Mouse (Mus musculus) liver, adult 2 months (tissue): Measurements from ENCODE around the gene Drc7. TPM values are rescaled to one million over a fixed set of nuclear protein-coding genes. Genes with fewer than 3 reads are reported as not detected.

ENCODE experiments used
- DNase-seq: peaks from one replicate; pipeline ENCODE4 v3.0.0-alpha.2; 2011; ENCODE audit warnings: low read depth, low spot score; ENCODE audit errors: extremely low read depth
- H3K27ac ChIP-seq: fragments of 200-500 bp; replicated peaks from 2 replicates; pipeline ENCODE4 v1.5.1; 2012; ENCODE audit warnings: low read depth, mild to moderate bottlenecking, control low read depth, inconsistent platforms, low read length; ENCODE audit not compliant: insufficient read depth
- H3K27me3 ChIP-seq: fragments of 200-500 bp; 2 replicates; pipeline ENCODE4 v1.6.1; 2012; ENCODE audit warnings: mild to moderate bottlenecking, moderate library complexity, low read length, inconsistent platforms; ENCODE audit not compliant: control insufficient read depth, insufficient read depth
- H3K36me3 ChIP-seq: fragments of 200-500 bp; 2 replicates; pipeline ENCODE4 v1.6.1; 2012; ENCODE audit warnings: low read length, inconsistent platforms; ENCODE audit not compliant: control insufficient read depth, insufficient read depth
- H3K4me1 ChIP-seq: fragments of 200-500 bp; 2 replicates; pipeline ENCODE4 v1.6.1; 2011; ENCODE audit warnings: low read length; ENCODE audit not compliant: control insufficient read depth, insufficient read depth
- H3K4me3 ChIP-seq: fragments of 200-500 bp; 2 replicates; pipeline ENCODE4 v1.5.1; 2011; ENCODE audit warnings: low read depth, mild to moderate bottlenecking, control low read depth, low read length, moderate library complexity; ENCODE audit not compliant: insufficient read depth
- H3K79me2 ChIP-seq: fragments of 200-500 bp; 2 replicates; pipeline ENCODE4 v1.6.1; 2012; ENCODE audit warnings: inconsistent platforms, mild to moderate bottlenecking, low read length, moderate library complexity; ENCODE audit not compliant: control insufficient read depth, insufficient read depth
- H3K9ac ChIP-seq: fragments of 200-500 bp; 2 replicates; pipeline ENCODE4 v1.6.1; 2012; ENCODE audit warnings: low read depth, mild to moderate bottlenecking, control low read depth, inconsistent platforms, low read length
- CTCF ChIP-seq: fragments of 200-500 bp; IDR thresholded peaks from 2 replicates; pipeline ENCODE4 v1.5.1; 2011; ENCODE audit warnings: low read depth, low read length, control low read depth
- POLR2A ChIP-seq: fragments of 200-500 bp; IDR thresholded peaks from 2 replicates; pipeline ENCODE4 v1.6.1; 2011; ENCODE audit warnings: low read length, control low read depth; ENCODE audit not compliant: insufficient read depth; ENCODE audit errors: extremely low read depth
- WGBS: fragments of 180-500 bp; shearing (Covaris S2); methylation state at CpG from one replicate; pipeline ENCODE4 v1.1.7; 2018; 5-methylcytosine and 5-hydroxymethylcytosine counted together
- polyA plus RNA-seq: library from polyadenylated mRNA; depleted of rRNA; stranded (reverse); fragments of >200 nt; gene quantifications from 2 replicates; pipeline ENCODE4 v1.2.3, GENCODE M21; 2012; rRNA removed
- total RNA-seq: library from RNA; depleted of rRNA; stranded (reverse); fragments of >200 nt; gene quantifications from 2 replicates; pipeline ENCODE4 v1.2.3, GENCODE M21; 2014; rRNA removed

Drc7 gene
- not detected in 2 replicates for total RNA-seq
- polyA plus RNA-seq: not detected in 2 replicates

GRCm38 (mm10) chr8:95054927-95055510, at the start of gene Drc7:
Gene Drc7, plus strand, starts transcription at chr8:95055103.
- Histone ChIP-seq H3K27me3 (no peaks in the 10 kb centered on the region), H3K4me1 (no peaks in the 10 kb centered on the region), H3K9ac (no peak within 1 kb of the TSS), H3K4me3 (no peak within 1 kb of the TSS), H3K79me2 (no peaks in the 10 kb centered on the region), H3K27ac (no peak within 1 kb of the TSS), H3K36me3 (no peaks in the 10 kb centered on the region)
- DNase-seq: no peak
- TF ChIP-seq POLR2A (no peak), CTCF (no peak)
- WGBS: 44% methylated on average over 2 of the region's 2 CpGs

- Histone ChIP-seq H3K4me3 (no peak overlapping the region), H3K9ac (no peak overlapping the region), H3K36me3 (no peaks in the 10 kb centered on the region), H3K27ac (no peak overlapping the region), H3K4me1 (no peaks in the 10 kb centered on the region), H3K79me2 (no peaks in the 10 kb centered on the region), H3K27me3 (no peaks in the 10 kb centered on the region)
- WGBS: 90% methylated on average over 15 of the region's 15 CpGs
- no peak for DNase-seq
- no peak for TF ChIP-seq POLR2A
- TF ChIP-seq CTCF: no peak
Measured at GRCm38 (mm10) chr8:95012442-95012919, 42.4 kb upstream of the Drc7 start.

GRCm38 (mm10) chr8:95015866-95016265, 39.0 kb upstream of the Drc7 start:
- DNase-seq: no peak
- 79% methylated on average over 4 of the region's 4 CpGs for WGBS
- TF ChIP-seq POLR2A (no peak), CTCF (no peak)

GRCm38 (mm10) chr8:95016684-95017083, 38.2 kb upstream of the Drc7 start:
- no peaks in the 10 kb centered on the region for H3K4me1 ChIP-seq
- TF ChIP-seq POLR2A (no peak), CTCF (no peak)
- H3K27me3 ChIP-seq: no peaks in the 10 kb centered on the region
- DNase-seq: no peak
- 79% methylated on average over 4 of the region's 4 CpGs for WGBS
- no peak overlapping the region for H3K9ac ChIP-seq
- H3K4me3 ChIP-seq: no peak overlapping the region
- H3K36me3 ChIP-seq: no peaks in the 10 kb centered on the region
- no peaks in the 10 kb centered on the region for H3K79me2 ChIP-seq
- H3K27ac ChIP-seq: no peak overlapping the region

More at GRCm38 (mm10) chr8:95015866-95016265, 39.0 kb upstream of the Drc7 start:
- Histone ChIP-seq H3K79me2 (no peaks in the 10 kb centered on the region), H3K36me3 (no peaks in the 10 kb centered on the region), H3K9ac (no peak overlapping the region), H3K4me1 (no peaks in the 10 kb centered on the region), H3K27ac (peak overlapping the region; percentile 49), H3K4me3 (no peak overlapping the region), H3K27me3 (no peaks in the 10 kb centered on the region)

- Histone ChIP-seq H3K4me3 (peak within 1 kb of the TSS; percentile 31; the same call in 1 of the 2 replicates), H3K27me3 (no peaks in the 10 kb centered on the region), H3K4me1 (no peaks in the 10 kb centered on the region), H3K9ac (no peak within 1 kb of the TSS), H3K36me3 (no peaks in the 10 kb centered on the region), H3K79me2 (no peaks in the 10 kb centered on the region), H3K27ac (0 out of 2 replicates have a peak within 1 kb of the TSS, but pooled peaks have one; percentile 9)
- no peak for DNase-seq
- WGBS: 71% methylated on average over 11 of the region's 11 CpGs
- no peak for TF ChIP-seq POLR2A
- TF ChIP-seq CTCF: no peak
Measured at GRCm38 (mm10) chr8:95017451-95017850, 37.5 kb upstream of the Drc7 start, which contains the start of gene Adgrg3. Gene Adgrg3, plus strand, starts transcription at chr8:95017692.
